Mouse (Mus musculus): ENCODE data around the gene Adarb2.

GRCm38 (mm10) chr13:8476237-8476636 lies 273.6 kb downstream of the Adarb2 start:
- TF ChIP-seq POLR2A (IDR thresholded peaks at IDR 0.05; ENCODE audit: insufficient read depth, low read depth, low read length): no peak
- no peak for TF ChIP-seq CTCF (IDR thresholded peaks at IDR 0.05)

Data from heart, adult 2 months (tissue).